Mouse (Mus musculus) fibroblast of lung, adult 2 months (primary cell): ENCODE measurements around the gene Lcn5.
A peak's percentile ranks its signal among the peaks of the same experiment; 100 is the strongest.
"Not testable (repeated sequence)": the region's sequence is repeated elsewhere in the genome, so short reads cannot be mapped to it uniquely, and the experiment has no call there.

Source experiments
- DNase-seq: peaks from one replicate; pipeline ENCODE4 v3.0.0-alpha.2; 2011; ENCODE audit warnings: low read depth

Gene Lcn5

GRCm38 (mm10) chr2:25679559-25679958 is 21.8 kb downstream of the Lcn5 start:
- no peak for DNase-seq

GRCm38 (mm10) chr2:25682426-25682825 is 24.7 kb downstream of the Lcn5 start, which contains the start of gene Lcn10:
Lcn10 (plus strand) TSS chr2:25682726.
- no peak for DNase-seq

DNA sequence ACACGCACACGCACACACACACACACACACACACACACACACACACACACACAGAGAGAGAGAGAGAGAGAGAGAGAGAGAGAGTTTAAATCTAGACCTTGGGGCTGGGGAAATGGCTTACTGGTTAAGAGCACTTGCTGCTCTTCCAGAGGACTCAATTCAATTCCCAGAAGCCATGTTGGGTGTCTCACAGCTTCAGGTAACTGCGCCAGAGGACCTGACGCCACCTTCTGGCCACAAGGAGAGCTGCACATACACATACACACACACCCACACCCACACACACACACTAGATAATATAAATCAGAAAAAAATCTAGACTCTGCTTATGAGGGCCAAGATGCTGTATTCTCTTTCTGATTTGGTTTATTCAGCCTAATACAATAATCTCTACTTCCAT is 29.2 kb downstream of the Lcn5 start:
- no peak for DNase-seq

DNA sequence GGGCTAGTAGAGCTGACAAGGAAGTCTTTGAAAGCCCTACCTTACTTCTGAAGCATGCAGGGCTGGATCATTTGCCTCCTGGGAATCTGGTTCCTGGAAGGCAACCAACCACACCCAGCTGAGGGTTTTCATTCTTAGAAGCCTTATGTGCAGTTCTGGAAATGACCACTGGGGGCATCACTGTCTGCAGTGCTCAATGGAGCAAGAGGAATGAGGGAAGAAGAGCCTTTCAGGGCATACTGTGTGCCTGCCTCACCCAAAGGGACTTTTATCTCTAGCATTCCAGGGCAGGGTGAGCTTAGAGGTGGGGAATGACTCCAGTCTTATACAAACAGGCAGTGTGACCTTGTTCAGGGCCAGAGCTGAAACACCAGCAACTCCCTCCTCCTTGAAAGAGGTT is 36.9 kb downstream of the Lcn5 start:
- DNase-seq, result peak; percentile 28

DNA sequence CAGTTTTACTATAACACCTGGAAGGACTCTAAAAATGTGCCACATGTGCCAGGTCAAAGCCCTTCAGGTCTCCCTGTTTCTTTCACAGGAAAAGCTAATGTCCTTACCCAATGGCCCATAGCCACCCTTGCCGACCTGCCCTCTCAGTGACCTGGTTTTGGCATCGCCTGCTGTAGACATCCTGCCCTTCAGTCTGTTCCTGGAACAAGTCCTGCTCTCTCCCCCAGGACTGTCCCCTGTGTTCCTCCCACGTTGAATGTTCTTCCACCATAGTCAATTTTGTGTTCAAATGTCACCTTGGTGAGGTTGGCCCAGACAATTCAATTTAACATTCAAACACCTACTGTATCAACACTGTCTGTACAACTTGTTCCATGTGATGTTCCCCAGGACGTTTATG is 39.2 kb downstream of the Lcn5 start:
- no peak for DNase-seq

DNA sequence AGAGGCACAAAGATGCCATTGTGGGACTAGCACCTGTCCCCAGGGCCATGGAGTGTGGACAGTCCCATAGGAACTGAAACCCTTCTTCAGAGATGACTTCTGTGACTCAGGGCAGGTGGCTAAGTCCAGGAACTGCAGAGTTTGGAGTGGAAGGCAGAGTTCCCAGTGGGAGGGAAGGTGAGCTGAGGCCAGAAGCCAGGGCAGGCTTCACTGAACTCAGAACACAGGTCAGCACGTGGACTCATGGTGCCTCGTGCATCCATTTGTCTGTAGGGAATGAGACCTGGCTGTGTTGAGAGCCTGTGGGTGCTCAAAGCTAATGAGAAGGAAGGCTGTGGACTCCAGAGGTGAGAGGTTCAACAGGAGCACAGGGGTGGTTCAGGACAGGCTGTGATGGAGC is 40.9 kb downstream of the Lcn5 start:
- no peak for DNase-seq

- DNase-seq, result not testable (repeated sequence)
Observed at GRCm38 (mm10) chr2:25699743-25700142, 42.0 kb downstream of the Lcn5 start, which contains the start of gene Obp2a. Obp2a (plus strand) TSS chr2:25700043.

GRCm38 (mm10) chr2:25701001-25701400 is 43.2 kb downstream of the Lcn5 start:
- no peak for DNase-seq

DNA sequence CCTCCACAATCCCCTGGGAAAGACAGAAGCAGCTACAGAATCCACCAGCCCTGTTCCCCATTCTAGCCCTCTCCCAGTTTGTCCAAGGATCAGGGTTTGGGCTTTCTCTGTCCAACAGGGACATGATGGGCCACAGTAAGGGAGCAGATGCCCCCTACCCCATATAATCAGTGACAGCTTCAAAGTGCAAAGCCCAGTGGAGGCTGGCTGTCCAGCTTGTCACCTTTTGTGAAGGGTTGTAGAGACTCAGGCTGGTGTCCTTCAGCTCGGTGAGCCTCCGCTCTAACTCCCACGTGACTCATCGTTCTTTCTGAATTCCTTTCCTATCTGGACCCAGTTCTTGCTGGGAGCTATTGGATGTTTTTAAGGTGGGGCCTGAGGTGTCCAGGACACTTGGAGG is 46.0 kb downstream of the Lcn5 start:
- DNase-seq, result no peak

DNA sequence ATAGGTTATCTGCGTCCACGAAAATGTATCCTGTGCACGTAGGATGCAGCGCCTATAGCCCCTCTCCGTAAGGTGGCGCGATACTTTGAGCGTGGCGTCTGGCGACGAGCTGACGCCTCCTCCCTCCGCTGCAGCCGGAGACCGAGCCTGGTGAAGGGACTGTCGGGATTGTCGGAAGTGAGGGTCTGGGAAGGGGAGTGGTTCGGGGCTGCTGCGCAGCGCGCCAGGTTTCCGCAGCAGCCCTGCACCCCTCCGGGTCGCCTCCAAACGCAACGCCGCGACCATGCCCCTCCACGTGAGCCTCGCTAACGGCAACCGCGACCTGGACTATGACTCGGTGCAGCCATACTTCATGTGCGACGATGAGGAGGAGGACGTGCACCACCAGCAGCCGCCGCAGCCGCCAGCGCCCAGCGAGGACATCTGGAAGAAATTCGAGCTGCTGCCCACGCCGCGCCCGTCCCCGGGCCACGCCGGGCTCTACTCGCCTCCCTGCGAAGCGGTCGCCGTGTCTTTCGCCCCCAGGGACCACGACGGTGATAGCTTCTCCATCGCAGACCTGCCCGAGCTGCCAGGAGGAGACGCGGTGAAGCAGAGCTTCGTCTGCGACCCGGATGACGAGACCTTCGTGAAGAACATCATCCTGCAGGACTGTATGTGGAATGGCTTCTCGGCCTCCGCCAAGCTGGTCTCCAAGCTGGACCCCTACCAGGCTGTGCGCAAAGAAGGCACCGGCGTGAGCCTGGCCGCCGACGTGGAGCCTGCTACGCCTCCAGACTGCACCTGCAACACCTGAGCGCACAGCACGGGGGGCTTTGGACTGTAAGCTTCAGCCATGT is 49.1 kb downstream of the Lcn5 start, which contains the start of gene Bmyc:
Bmyc (plus strand) TSS at position 97 of the 839 bp plus-strand sequence.
- DNase-seq, result peak; percentile 25

DNA sequence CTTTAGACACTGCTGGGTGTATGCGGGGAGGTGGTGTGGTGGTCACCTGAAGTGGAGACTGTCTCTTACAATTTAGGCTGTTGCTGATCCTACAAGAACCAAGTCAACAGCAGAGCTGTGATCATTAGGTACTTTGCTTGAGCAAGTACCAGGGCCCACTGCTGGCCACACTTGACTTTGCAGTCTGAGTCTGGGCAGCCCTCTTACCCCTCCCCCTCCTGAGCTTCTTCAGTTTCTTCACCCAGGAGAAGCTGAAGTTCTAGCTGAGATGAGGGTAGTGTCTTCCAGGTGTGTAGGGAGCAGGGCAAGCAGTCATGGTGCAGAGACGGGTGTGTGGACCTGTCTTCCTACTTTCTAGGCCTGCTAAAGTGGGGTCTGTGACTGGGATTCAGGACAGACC is 50.4 kb downstream of the Lcn5 start:
- DNase-seq, result no peak

- DNase-seq, result not testable (repeated sequence)
Observed at GRCm38 (mm10) chr2:25709056-25709455, 51.3 kb downstream of the Lcn5 start.

DNA sequence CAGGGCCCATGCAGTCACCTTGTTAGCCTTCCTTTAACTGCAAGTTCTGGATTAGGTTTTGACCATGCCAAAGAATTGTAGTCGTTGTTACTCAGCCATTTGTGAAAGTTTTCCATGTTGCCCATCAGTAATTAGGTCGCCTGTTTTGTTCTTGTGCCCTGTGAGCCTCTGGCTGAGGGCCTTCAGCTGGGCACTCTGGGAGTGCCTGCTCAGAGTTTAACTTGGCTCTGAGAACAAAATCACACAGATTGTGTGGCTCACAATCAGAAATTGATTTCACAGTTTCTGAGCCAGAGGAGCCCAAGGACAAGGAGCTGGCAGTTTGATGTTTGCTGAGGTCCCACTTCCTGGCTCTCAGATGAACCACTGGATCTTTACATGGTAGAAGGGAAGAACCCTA is 52.0 kb downstream of the Lcn5 start:
- DNase-seq, result not testable (repeated sequence)
